Mouse (Mus musculus): ENCODE measurements around the gene Dnal4.

The Dnal4 gene

GRCm38 (mm10) chr15:79733640-79734039, 44.0 kb downstream of the Dnal4 start:
- WGBS, result 72% methylated on average over 4 of the region's 4 CpGs

GRCm38 (mm10) chr15:79733192-79733591, 44.5 kb downstream of the Dnal4 start:
- 96% methylated on average over 8 of the region's 8 CpGs for WGBS

- 65% methylated on average over 7 of the region's 7 CpGs for WGBS
These were observed 46.1 kb downstream of the Dnal4 start for GRCm38 (mm10) chr15:79731554-79731953.

GRCm38 (mm10) chr15:79728731-79729388, 48.8 kb downstream of the Dnal4 start:
- WGBS, result 84% methylated on average over 10 of the region's 10 CpGs

- WGBS, result 55% methylated on average over 5 of the region's 5 CpGs
These were observed 49.3 kb downstream of the Dnal4 start for GRCm38 (mm10) chr15:79728311-79728710.

- WGBS, result 75% methylated on average over 6 of the region's 6 CpGs
These were observed 49.8 kb downstream of the Dnal4 start for GRCm38 (mm10) chr15:79727840-79728239.

GRCm38 (mm10) chr15:79725190-79725789, 52.4 kb downstream of the Dnal4 start:
- 54% methylated on average over 11 of the region's 11 CpGs for WGBS

- 33% methylated on average over 1 of the region's 1 CpGs for WGBS
These were observed 54.2 kb downstream of the Dnal4 start for GRCm38 (mm10) chr15:79723439-79723838.

GRCm38 (mm10) chr15:79720796-79721195, 56.9 kb downstream of the Dnal4 start:
- 80% methylated on average over 4 of the region's 4 CpGs for WGBS

- WGBS, result 88% methylated on average over 8 of the region's 8 CpGs
These were observed 57.4 kb downstream of the Dnal4 start for GRCm38 (mm10) chr15:79720267-79720666.

- WGBS, result 91% methylated on average over 6 of the region's 6 CpGs
These were observed 60.9 kb downstream of the Dnal4 start for GRCm38 (mm10) chr15:79716710-79717109.

GRCm38 (mm10) chr15:79715646-79716045, 62.0 kb downstream of the Dnal4 start:
- 94% methylated on average over 7 of the region's 7 CpGs for WGBS
